Mouse (Mus musculus) olfactory bulb, adult 2 months (tissue): ENCODE data around the gene Hivep3.

Experiments used
- CTCF ChIP-seq: fragments of 200-500 bp; IDR thresholded peaks from 2 replicates; pipeline ENCODE4 v1.5.1; 2012; ENCODE audit warnings: low read depth, mild to moderate bottlenecking, low read length, moderate library complexity; ENCODE audit not compliant: insufficient read depth
- POLR2A ChIP-seq: fragments of 200-500 bp; IDR thresholded peaks from 2 replicates; pipeline ENCODE4 v1.6.1; 2012; ENCODE audit warnings: mild to moderate bottlenecking, low read depth, low read length, moderate library complexity; ENCODE audit not compliant: insufficient read depth

GRCm38 (mm10) chr4:119979238-119979829 is 245.8 kb downstream of the Hivep3 start:
- TF ChIP-seq CTCF (no peak), POLR2A (no peak)
